Mouse (Mus musculus): ENCODE data around the gene Bloc1s3. TPM values are rescaled to one million over a fixed set of nuclear protein-coding genes. Genes with fewer than 3 reads are reported as not detected.
"Not testable (repeated sequence)": the region's sequence is repeated elsewhere in the genome, so short reads cannot be mapped to it uniquely, and the experiment has no call there.

Bloc1s3 gene
- total and polyA plus RNA-seq, 3 experiments, result 4.9 to 8.0 (median 6.7) TPM

- peaks cover 14% of the 10 kb centered on the region for H3K79me2 ChIP-seq (replicated peaks; ENCODE audit: control insufficient read depth, extremely low read depth, insufficient read depth, poor library complexity, severe bottlenecking)
- TF ChIP-seq MAFK (IDR thresholded peaks at IDR 0.05; ENCODE audit: insufficient replicate concordance, low read length), result 0 out of 2 replicates have a peak, but pooled peaks have one; percentile 25
- no peak for TF ChIP-seq NELFE (IDR thresholded peaks at IDR 0.05; ENCODE audit: low read depth, low read length)
- TF ChIP-seq KAT2A (IDR thresholded peaks at IDR 0.05; ENCODE audit: insufficient replicate concordance, low read length), result 0 out of 2 replicates have a peak, but pooled peaks have one; percentile 42
- TF ChIP-seq EP300 (IDR thresholded peaks at IDR 0.05; ENCODE audit: low read length), result 0 out of 2 replicates have a peak, but pooled peaks have one; percentile 32
- no peak for TF ChIP-seq RAD21 (IDR thresholded peaks at IDR 0.05; ENCODE audit: low read depth, low read length)
- TF ChIP-seq CHD2 (IDR thresholded peaks at IDR 0.05; ENCODE audit: low read length), result no peak
- peak; percentile 24 for TF ChIP-seq USF1 (IDR thresholded peaks at IDR 0.05; ENCODE audit: low read depth, low read length)
- TF ChIP-seq ETS1 (conservative IDR thresholded peaks at IDR 0.05; ENCODE audit: low read depth, low read length), result peak; percentile 25
- peak; percentile 89 for TF ChIP-seq BHLHE40 (IDR thresholded peaks at IDR 0.05; ENCODE audit: low read depth, low read length)
- no peak for TF ChIP-seq GABPA (IDR thresholded peaks at IDR 0.05; ENCODE audit: insufficient replicate concordance, low read depth, low read length)
- TF ChIP-seq ZNF384 (IDR thresholded peaks at IDR 0.05; ENCODE audit: low read depth, low read length), result peak; percentile 74
- TF ChIP-seq ZC3H11A (IDR thresholded peaks at IDR 0.05; ENCODE audit: low read depth, low read length), result no peak
- TF ChIP-seq MYC (IDR thresholded peaks at IDR 0.05; ENCODE audit: low read depth, low read length), result 0 out of 2 replicates have a peak, but pooled peaks have one; percentile 56
- no peak for TF ChIP-seq TBP (conservative IDR thresholded peaks at IDR 0.05; ENCODE audit: low read depth, low read length)
- TF ChIP-seq MAX (IDR thresholded peaks at IDR 0.05; ENCODE audit: low read length), result peak; percentile 58; the same call in 1 of the 2 replicates
- 0 out of 2 replicates have a peak, but pooled peaks have one; percentile 17 for TF ChIP-seq IRF4 (IDR thresholded peaks at IDR 0.05; ENCODE audit: low read depth, low read length)
- peaks cover 0 to 29% of the 10 kb centered on the region in 2 experiments for H3K36me3 ChIP-seq (replicated peaks in 1 of 2; ENCODE audit: control insufficient read depth in 1 of 2, insufficient read depth in 1 of 2, low read length in 1 of 2)
- peak; percentile 69 for DNase-seq (ENCODE audit: extremely low read depth)
- no peaks in the 10 kb centered on the region for H3K9me3 ChIP-seq (replicated peaks; ENCODE audit: low read length)
- no peaks in the 10 kb centered on the region for H3K27me3 ChIP-seq (replicated peaks)
- H3K27ac ChIP-seq (ENCODE audit: insufficient read depth, low read depth), result peak overlapping the region; percentile 69
- dilution Hi-C loops (cut with MboI; ENCODE audit: extremely low pct_ligation_motif_present, extremely low pct_unique_long_range_greater_than_20kb, low sequenced_read_pairs) (no loop called here), in situ Hi-C loops (cut with MboI; ENCODE audit: low pct_ligation_motif_present, low pct_unique_long_range_greater_than_20kb, low sequenced_read_pairs) (no loop called here)
- peak overlapping the region; percentile 54; the same call in 1 of the 2 replicates for H3K4me2 ChIP-seq (ENCODE audit: insufficient read depth, low read depth, poor library complexity, severe bottlenecking)
- H3K4me1 ChIP-seq (ENCODE audit: control insufficient read depth in 1 of 2, insufficient read depth in 2 of 2), result peaks cover 30 to 72% of the 10 kb centered on the region in 2 experiments
- H3K4me3 ChIP-seq (replicated peaks in 1 of 3; ENCODE audit: low read depth in 2 of 3, low read length in 2 of 3, poor library complexity in 1 of 3), result peak overlapping the region in 1 of 3 experiments; percentile 17
- no peak overlapping the region; the same call in 1 of the 2 replicates for H3K9ac ChIP-seq (ENCODE audit: insufficient read depth, low read depth)
Measured at GRCm38 (mm10) chr7:19512353-19512752, 4.2 kb upstream of the Bloc1s3 start.

GRCm38 (mm10) chr7:19511934-19512333 lies 3.8 kb upstream of the Bloc1s3 start:
- TF ChIP-seq TBP (conservative IDR thresholded peaks at IDR 0.05; ENCODE audit: low read depth, low read length), result peak; percentile 83
- H3K9me3 ChIP-seq (replicated peaks; ENCODE audit: low read length); dilution Hi-C loops (cut with MboI; ENCODE audit: extremely low pct_ligation_motif_present, extremely low pct_unique_long_range_greater_than_20kb, low sequenced_read_pairs); H3K9ac ChIP-seq (ENCODE audit: insufficient read depth, low read depth); H3K4me2 ChIP-seq (ENCODE audit: insufficient read depth, low read depth, poor library complexity, severe bottlenecking); H3K27me3 ChIP-seq (replicated peaks); in situ Hi-C loops (cut with MboI; ENCODE audit: low pct_ligation_motif_present, low pct_unique_long_range_greater_than_20kb, low sequenced_read_pairs); H3K4me3 ChIP-seq (replicated peaks in 1 of 3; ENCODE audit: low read depth in 2 of 3, low read length in 2 of 3, poor library complexity in 1 of 3): not testable (repeated sequence)
- Histone ChIP-seq H3K36me3 (replicated peaks in 1 of 2; ENCODE audit: control insufficient read depth in 1 of 2, insufficient read depth in 1 of 2, low read length in 1 of 2) (peaks cover 0 to 33% of the 10 kb centered on the region in 2 experiments), H3K27ac (ENCODE audit: insufficient read depth, low read depth) (peak overlapping the region; percentile 4; the same call in 1 of the 2 replicates), H3K4me1 (ENCODE audit: control insufficient read depth in 1 of 2, insufficient read depth in 2 of 2) (peaks cover 30 to 71% of the 10 kb centered on the region in 2 experiments), H3K79me2 (replicated peaks; ENCODE audit: control insufficient read depth, extremely low read depth, insufficient read depth, poor library complexity, severe bottlenecking) (peaks cover 14% of the 10 kb centered on the region)
- peak; percentile 51 for DNase-seq (ENCODE audit: extremely low read depth)

All from CH12.LX (cell line).